Mouse (Mus musculus) stomach, adult 2 months (tissue): Measurements from ENCODE around the gene Cbl. TPM values are rescaled to one million over a fixed set of nuclear protein-coding genes. Genes with fewer than 3 reads are reported as not detected.

Source experiments
- polyA plus RNA-seq: library from polyadenylated mRNA; depleted of rRNA; stranded (reverse); fragments of >200 nt; gene quantifications from 2 replicates; pipeline ENCODE4 v1.2.3, GENCODE M21; 2012; rRNA removed

Gene Cbl
- polyA plus RNA-seq, result 2.5 TPM in 2 replicates

GRCm38 (mm10) chr9:44233802-44234478, at the start of gene Cbl:
Gene Cbl (minus strand): TSS chr9:44234049.

GRCm38 (mm10) chr9:44268432-44268831, 34.6 kb upstream of the Cbl start, which contains the start of gene Nlrx1:
Gene Nlrx1 (minus strand): TSS chr9:44268599.

GRCm38 (mm10) chr9:44251314-44251713, 17.5 kb upstream of the Cbl start, which contains the start of gene Pdzd3:
Gene Pdzd3 (minus strand): TSS chr9:44251471.

GRCm38 (mm10) chr9:44240399-44240798, 6.5 kb upstream of the Cbl start, which contains the start of gene Ccdc153:
Gene Ccdc153 (plus strand): TSS chr9:44240676.

GRCm38 (mm10) chr9:44134101-44134850, 99.6 kb downstream of the Cbl start, which contains the start of gene Mcam:
Gene Mcam (plus strand): TSS chr9:44134469.

GRCm38 (mm10) chr9:44113105-44113789, 120.6 kb downstream of the Cbl start, which contains the start of the genes Gm49380 and Rnf26:
Gene Gm49380 (minus strand): TSS chr9:44113500.
Gene Rnf26 (minus strand): TSS chr9:44113517.

GRCm38 (mm10) chr9:44107110-44107509, 126.7 kb downstream of the Cbl start, which contains the start of gene C1qtnf5:
Gene C1qtnf5 (plus strand): TSS chr9:44107245.

GRCm38 (mm10) chr9:44101490-44101889, 132.4 kb downstream of the Cbl start, which contains the start of gene Mfrp:
Gene Mfrp (plus strand): TSS chr9:44101729.

Other genes starting within 250 kb of the Cbl start
- 21.2 and 22.5 TPM in 2 replicates for gene Thy1, start 190.7 kb downstream of the Cbl start, polyA plus RNA-seq
- gene Usp2, start 167.0 kb downstream of the Cbl start, polyA plus RNA-seq, result 2.8 and 5.2 TPM in 2 replicates
- 0.35 and 0.42 TPM in 2 replicates for gene Mfrp, start 132.3 kb downstream of the Cbl start, polyA plus RNA-seq
- gene C1qtnf5, start 126.8 kb downstream of the Cbl start, polyA plus RNA-seq, result 9.8 and 13.4 TPM in 2 replicates
- gene Gm49380, start 120.5 kb downstream of the Cbl start, polyA plus RNA-seq, result 0.03 and 0.43 TPM in 2 replicates
- 19.0 and 21.9 TPM in 2 replicates for gene Rnf26, start 120.5 kb downstream of the Cbl start, polyA plus RNA-seq
- 38.7 and 43.6 TPM in 2 replicates for gene Mcam, start 99.6 kb downstream of the Cbl start, polyA plus RNA-seq
- 0.06 TPM in 1 of 2 replicates, not detected in the other for gene Ccdc153, start 6.6 kb upstream of the Cbl start, polyA plus RNA-seq
- gene Pdzd3, start 17.4 kb upstream of the Cbl start, polyA plus RNA-seq, result not detected in 2 replicates
- gene Nlrx1, start 34.5 kb upstream of the Cbl start, polyA plus RNA-seq, result 4.4 and 5.1 TPM in 2 replicates
- gene Abcg4, start 54.6 kb upstream of the Cbl start, polyA plus RNA-seq, result 3.1 and 3.2 TPM in 2 replicates
- gene Hinfp, start 71.6 kb upstream of the Cbl start, polyA plus RNA-seq, result 3.4 and 5.5 TPM in 2 replicates
- 38.4 and 40.7 TPM in 2 replicates for gene C2cd2l, start 86.2 kb upstream of the Cbl start, polyA plus RNA-seq
- gene Dpagt1, start 92.0 kb upstream of the Cbl start, polyA plus RNA-seq, result 27.1 and 28.1 TPM in 2 replicates
- gene H2afx, start 100.6 kb upstream of the Cbl start, polyA plus RNA-seq, result 42.8 and 86.6 TPM in 2 replicates
- gene Hmbs, start 110.2 kb upstream of the Cbl start, polyA plus RNA-seq, result 19.0 and 20.5 TPM in 2 replicates
- gene Vps11, start 127.6 kb upstream of the Cbl start, polyA plus RNA-seq, result 7.8 and 9.0 TPM in 2 replicates
- 23.7 and 29.7 TPM in 2 replicates for gene Hyou1, start 145.4 kb upstream of the Cbl start, polyA plus RNA-seq
- 9.2 and 12.1 TPM in 2 replicates for gene Slc37a4, start 162.8 kb upstream of the Cbl start, polyA plus RNA-seq
- 17.8 and 26.3 TPM in 2 replicates for gene Rps25, start 173.1 kb upstream of the Cbl start, polyA plus RNA-seq
- 11.9 and 17.8 TPM in 2 replicates for gene Trappc4, start 173.6 kb upstream of the Cbl start, polyA plus RNA-seq
- 6.7 and 13.0 TPM in 2 replicates for gene Ccdc84, start 184.5 kb upstream of the Cbl start, polyA plus RNA-seq
- not detected in 2 replicates for gene Foxr1, start 207.1 kb upstream of the Cbl start, polyA plus RNA-seq
- gene Upk2, start 220.9 kb upstream of the Cbl start, polyA plus RNA-seq, result 0.19 and 0.81 TPM in 2 replicates
- gene Bcl9l, start 248.8 kb upstream of the Cbl start, polyA plus RNA-seq, result 23.6 and 25.0 TPM in 2 replicates